Mouse (Mus musculus) cortical plate, adult 2 months (tissue): ENCODE measurements around the gene Kifc5b.
"Not testable (repeated sequence)": the region's sequence is repeated elsewhere in the genome, so short reads cannot be mapped to it uniquely, and the experiment has no call there.

Experiments
- CTCF ChIP-seq: fragments of 200-500 bp; IDR thresholded peaks from 2 replicates; pipeline ENCODE4 v1.5.1; 2011; ENCODE audit warnings: mild to moderate bottlenecking, control low read depth, low read length; ENCODE audit not compliant: insufficient read depth; ENCODE audit errors: extremely low read depth
- POLR2A ChIP-seq: fragments of 200-500 bp; IDR thresholded peaks from 2 replicates; pipeline ENCODE4 v1.6.1; 2011; ENCODE audit warnings: mild to moderate bottlenecking, low read length, control low read depth; ENCODE audit not compliant: insufficient read depth; ENCODE audit errors: extremely low read depth

- not testable (repeated sequence) for TF ChIP-seq POLR2A, CTCF
Observed at GRCm38 (mm10) chr17:26917560-26917959, 669 bp downstream of the Kifc5b start.
